In genomic region chr17:25879261-25879660, GRCm38 (mm10) we compare ENCODE assay signal across 9 mouse cellular contexts. TPM values are rescaled to one million over a fixed set of nuclear protein-coding genes. Genes with fewer than 3 reads are reported as not detected.
DNase-seq lines count a peak whose midpoint lies in the region; ATAC-seq and TF ChIP-seq lines count a peak whose summit lies in the region.
"Had no signal": no experiment of that assay in that cellular context is flagged by ENCODE, and none has a peak within 500 bp of the region (broad histone marks: within the 10 kb centered on the region; RNA-seq: fewer than 3 reads in every experiment).

No protein-coding gene starts in this region.

- DNase-seq in forebrain, postnatal 0 days = no peak
- DNase-seq in right cerebral cortex, adult 18-20 months = peak; percentile 53
- DNase-seq in right cerebral cortex, postnatal 25 days = no peak
- DNase-seq in embryo, embryonic 10.5 days (ENCODE audit: low spot score) = peak; percentile 75
- peak; percentile 39 for DNase-seq in midbrain, embryonic 14.5 days
- no peak for DNase-seq in ovary, adult 18-20 months (ENCODE audit: low spot score)

- H3K27me3 ChIP-seq in forebrain, postnatal 0 days (ENCODE audit: insufficient read depth, low read length) = no peaks in the 10 kb centered on the region
- no peaks in the 10 kb centered on the region for H3K27me3 ChIP-seq in forebrain, embryonic 12.5 days
- no peaks in the 10 kb centered on the region for H3K27me3 ChIP-seq in midbrain, embryonic 14.5 days (ENCODE audit: control insufficient read depth, insufficient read depth, low read length)
- H3K27me3 ChIP-seq in neural tube, embryonic 15.5 days (replicated peaks) = no peaks in the 10 kb centered on the region
- H3K27me3 ChIP-seq: limb, embryonic 13.5 days had no signal

- H3K9me3 ChIP-seq in forebrain, postnatal 0 days (ENCODE audit: low read length) = no peaks in the 10 kb centered on the region
- no peaks in the 10 kb centered on the region for H3K9me3 ChIP-seq in forebrain, embryonic 12.5 days
- H3K9me3 ChIP-seq in midbrain, embryonic 14.5 days (ENCODE audit: control insufficient read depth, low read length) = no peaks in the 10 kb centered on the region
- H3K9me3 ChIP-seq in neural tube, embryonic 15.5 days (replicated peaks) = no peaks in the 10 kb centered on the region
- H3K9me3 ChIP-seq: limb, embryonic 13.5 days had no signal

- H3K4me3 ChIP-seq in forebrain, postnatal 0 days (ENCODE audit: low read depth, low read length) = no peak overlapping the region
- H3K4me3 ChIP-seq in forebrain, embryonic 12.5 days (replicated peaks) = no peak overlapping the region
- H3K4me3 ChIP-seq in midbrain, embryonic 14.5 days (replicated peaks; ENCODE audit: low read depth, low read length) = no peak overlapping the region
- no peak overlapping the region for H3K4me3 ChIP-seq in neural tube, embryonic 15.5 days (replicated peaks)
- H3K4me3 ChIP-seq: limb, embryonic 13.5 days had no signal

- TF ChIP-seq CTCF in forebrain, postnatal 0 days (IDR thresholded peaks at IDR 0.05; ENCODE audit: low read depth) = peak; percentile 60

- no peak overlapping the region for H3K4me2 ChIP-seq in forebrain, postnatal 0 days (ENCODE audit: low read depth)
- H3K4me2 ChIP-seq in forebrain, embryonic 12.5 days = no peak overlapping the region
- no peak overlapping the region for H3K4me2 ChIP-seq in midbrain, embryonic 14.5 days (ENCODE audit: low read length)
- no peak overlapping the region for H3K4me2 ChIP-seq in neural tube, embryonic 15.5 days
- H3K4me2 ChIP-seq: limb, embryonic 13.5 days had no signal

- 46% methylated on average over 4 of the region's 4 CpGs for WGBS in forebrain, postnatal 0 days
- WGBS in forebrain, embryonic 12.5 days = 45% methylated on average over 4 of the region's 4 CpGs
- 40% methylated on average over 4 of the region's 4 CpGs for WGBS in midbrain, embryonic 14.5 days
- 48% methylated on average over 4 of the region's 4 CpGs for WGBS in neural tube, embryonic 15.5 days

- H3K9ac ChIP-seq in forebrain, postnatal 0 days = no peak overlapping the region
- H3K9ac ChIP-seq in forebrain, embryonic 12.5 days = no peak overlapping the region
- no peak overlapping the region for H3K9ac ChIP-seq in midbrain, embryonic 14.5 days (replicated peaks; ENCODE audit: low read length)
- H3K9ac ChIP-seq in neural tube, embryonic 15.5 days (replicated peaks) = no peak overlapping the region

- no peak overlapping the region for H3K27ac ChIP-seq in forebrain, postnatal 0 days (ENCODE audit: low read depth, low read length)
- no peak overlapping the region for H3K27ac ChIP-seq in forebrain, embryonic 12.5 days
- no peak overlapping the region for H3K27ac ChIP-seq in midbrain, embryonic 14.5 days (replicated peaks; ENCODE audit: low read depth, low read length)
- no peak overlapping the region for H3K27ac ChIP-seq in neural tube, embryonic 15.5 days (replicated peaks)
- H3K27ac ChIP-seq: limb, embryonic 13.5 days had no signal

- peaks cover 29% of the 10 kb centered on the region for H3K36me3 ChIP-seq in forebrain, postnatal 0 days (ENCODE audit: insufficient read depth)
- peaks cover 46% of the 10 kb centered on the region for H3K36me3 ChIP-seq in forebrain, embryonic 12.5 days (replicated peaks)
- peaks cover 46% of the 10 kb centered on the region for H3K36me3 ChIP-seq in midbrain, embryonic 14.5 days (ENCODE audit: control insufficient read depth, insufficient read depth, low read length)
- peaks cover 37% of the 10 kb centered on the region for H3K36me3 ChIP-seq in neural tube, embryonic 15.5 days

- no peak for ATAC-seq in forebrain, postnatal 0 days
- no peak for ATAC-seq in forebrain, embryonic 12.5 days (ENCODE audit: low FRiP score)
- no peak for ATAC-seq in midbrain, embryonic 14.5 days (ENCODE audit: low FRiP score, low TSS enrichment)
- ATAC-seq in neural tube, embryonic 15.5 days (ENCODE audit: low FRiP score) = no peak

- peaks cover 12% of the 10 kb centered on the region; the same call in 1 of the 2 replicates for H3K4me1 ChIP-seq in forebrain, postnatal 0 days (ENCODE audit: insufficient read depth)
- peaks cover 46% of the 10 kb centered on the region for H3K4me1 ChIP-seq in forebrain, embryonic 12.5 days
- peaks cover 37% of the 10 kb centered on the region for H3K4me1 ChIP-seq in midbrain, embryonic 14.5 days (ENCODE audit: control insufficient read depth, insufficient read depth, low read length)
- peaks cover 42% of the 10 kb centered on the region for H3K4me1 ChIP-seq in neural tube, embryonic 15.5 days

RNA-seq across cellular contexts. Expression of gene Wfikkn1, which starts 1.4 kb away (rescaled TPM):
- total RNA-seq in forebrain, postnatal 0 days (2014; rRNA removed) = 0.23 and 1.5 TPM in 2 replicates
- 0.28 and 0.29 TPM in 2 replicates for polyA plus RNA-seq in forebrain, postnatal 0 days (2015; fragmentation: Nextera tagmentation; extraction: Ambion mirVana)
- polyA plus RNA-seq in forebrain, embryonic 12.5 days (2016; fragmentation: Nextera tagmentation; extraction: Ambion mirVana) = 0.66 and 0.79 TPM in 2 replicates
- 0.61 and 0.70 TPM in 2 replicates for polyA plus RNA-seq in midbrain, embryonic 14.5 days (2014; fragmentation: Nextera tagmentation; extraction: Ambion mirVana)
- 0.47 and 0.52 TPM in 2 replicates for polyA plus RNA-seq in neural tube, embryonic 15.5 days (2015; fragmentation: Nextera tagmentation; extraction: Ambion mirVana)

RNA-seq across cellular contexts. Expression of gene Mettl26, which starts 4.4 kb away (rescaled TPM):
- 37.0 and 41.7 TPM in 2 replicates for total RNA-seq in forebrain, postnatal 0 days (2014; rRNA removed)
- 43.1 and 62.2 TPM in 2 replicates for polyA plus RNA-seq in forebrain, postnatal 0 days (2015; fragmentation: Nextera tagmentation; extraction: Ambion mirVana)
- 51.6 and 55.5 TPM in 2 replicates for polyA plus RNA-seq in forebrain, embryonic 12.5 days (2016; fragmentation: Nextera tagmentation; extraction: Ambion mirVana)
- 58.2 and 75.9 TPM in 2 replicates for polyA plus RNA-seq in midbrain, embryonic 14.5 days (2014; fragmentation: Nextera tagmentation; extraction: Ambion mirVana)
- 64.9 and 65.4 TPM in 2 replicates for polyA plus RNA-seq in neural tube, embryonic 15.5 days (2015; fragmentation: Nextera tagmentation; extraction: Ambion mirVana)

RNA-seq across cellular contexts. Expression of gene Mcrip2, which starts 10.7 kb away (rescaled TPM):
- 10.3 and 16.5 TPM in 2 replicates for total RNA-seq in forebrain, postnatal 0 days (2014; rRNA removed)
- 32.5 and 37.1 TPM in 2 replicates for polyA plus RNA-seq in forebrain, postnatal 0 days (2015; fragmentation: Nextera tagmentation; extraction: Ambion mirVana)
- 7.7 and 9.8 TPM in 2 replicates for polyA plus RNA-seq in forebrain, embryonic 12.5 days (2016; fragmentation: Nextera tagmentation; extraction: Ambion mirVana)
- 13.9 and 19.3 TPM in 2 replicates for polyA plus RNA-seq in midbrain, embryonic 14.5 days (2014; fragmentation: Nextera tagmentation; extraction: Ambion mirVana)
- polyA plus RNA-seq in neural tube, embryonic 15.5 days (2015; fragmentation: Nextera tagmentation; extraction: Ambion mirVana) = 30.3 and 30.7 TPM in 2 replicates

RNA-seq across cellular contexts. Expression of gene Wdr90, which starts 18.0 kb away (rescaled TPM):
- 29.8 and 40.2 TPM in 2 replicates for total RNA-seq in forebrain, postnatal 0 days (2014; rRNA removed)
- 8.0 and 13.2 TPM in 2 replicates for polyA plus RNA-seq in forebrain, postnatal 0 days (2015; fragmentation: Nextera tagmentation; extraction: Ambion mirVana)
- polyA plus RNA-seq in forebrain, embryonic 12.5 days (2016; fragmentation: Nextera tagmentation; extraction: Ambion mirVana) = 38.2 and 41.1 TPM in 2 replicates
- 14.4 and 17.1 TPM in 2 replicates for polyA plus RNA-seq in midbrain, embryonic 14.5 days (2014; fragmentation: Nextera tagmentation; extraction: Ambion mirVana)
- 15.5 and 18.1 TPM in 2 replicates for polyA plus RNA-seq in neural tube, embryonic 15.5 days (2015; fragmentation: Nextera tagmentation; extraction: Ambion mirVana)

RNA-seq across cellular contexts. Expression of gene Rhot2, which starts 34.6 kb away (rescaled TPM):
- 35.4 and 53.1 TPM in 2 replicates for total RNA-seq in forebrain, postnatal 0 days (2014; rRNA removed)
- 8.1 and 11.3 TPM in 2 replicates for polyA plus RNA-seq in forebrain, postnatal 0 days (2015; fragmentation: Nextera tagmentation; extraction: Ambion mirVana)
- 20.9 and 23.4 TPM in 2 replicates for polyA plus RNA-seq in forebrain, embryonic 12.5 days (2016; fragmentation: Nextera tagmentation; extraction: Ambion mirVana)
- polyA plus RNA-seq in midbrain, embryonic 14.5 days (2014; fragmentation: Nextera tagmentation; extraction: Ambion mirVana) = 9.6 and 16.8 TPM in 2 replicates
- 17.8 and 23.0 TPM in 2 replicates for polyA plus RNA-seq in neural tube, embryonic 15.5 days (2015; fragmentation: Nextera tagmentation; extraction: Ambion mirVana)

Comparison
In these comparisons a context has a peak if more than half of its experiments do, and no peak if none do; other contexts are left out.
1. DNase-seq: peak in right cerebral cortex, adult 18-20 months (single experiment), embryo, embryonic 10.5 days (single experiment) and midbrain, embryonic 14.5 days (single experiment); none in forebrain, postnatal 0 days (single experiment), right cerebral cortex, postnatal 25 days (single experiment) and ovary, adult 18-20 months (single experiment).